Mouse (Mus musculus) neural tube, embryonic 11.5 days (tissue): Measurements from ENCODE around the gene Ldah. TPM values are rescaled to one million over a fixed set of nuclear protein-coding genes. Genes with fewer than 3 reads are reported as not detected.

Experiments used
- polyA plus RNA-seq: library from polyadenylated mRNA; unstranded; fragments of >200 nt; fragmentation: Nextera tagmentation; extraction: Ambion mirVana; gene quantifications from 2 replicates; pipeline ENCODE4 v1.2.1, GENCODE M21; 2014

Gene Ldah
- polyA plus RNA-seq, 1 experiment from 2014 or later: 60.5 TPM

Other genes starting within 250 kb of the Ldah start
- 0.01 and 0.08 TPM in 2 replicates for gene Apob, start 230.5 kb upstream of the Ldah start, polyA plus RNA-seq
- 0.28 and 0.37 TPM in 2 replicates for gene Gdf7, start 93.8 kb downstream of the Ldah start, polyA plus RNA-seq
- gene Hs1bp3, start 105.3 kb downstream of the Ldah start, polyA plus RNA-seq: 8.6 and 11.2 TPM in 2 replicates